Mouse (Mus musculus): ENCODE measurements around the gene Myo16. TPM values are rescaled to one million over a fixed set of nuclear protein-coding genes. Genes with fewer than 3 reads are reported as not detected.

Gene Myo16
- polyA plus RNA-seq, 1 experiment from 2014 or later: 0.34 TPM

DNA sequence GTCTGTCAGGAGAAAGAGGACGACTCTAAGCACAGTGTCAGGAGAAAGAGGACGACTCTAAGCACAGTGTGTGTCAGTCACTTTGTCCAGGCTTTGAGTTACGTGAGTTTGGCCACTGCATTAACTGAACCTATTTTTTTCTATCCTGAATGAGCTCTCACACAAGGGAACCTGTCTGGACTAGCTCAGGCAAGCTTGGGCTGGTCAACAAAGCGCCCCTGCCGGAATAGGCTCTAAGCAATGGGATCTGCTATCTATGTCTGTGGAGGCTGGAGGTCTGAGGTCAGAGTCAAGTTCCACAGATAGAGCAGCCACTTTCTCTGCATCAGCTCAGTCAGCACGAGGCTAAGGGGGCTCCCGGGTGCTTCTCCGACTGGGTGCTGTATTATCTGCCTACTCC is 46.3 kb downstream of the Myo16 start:
- H3K36me3 ChIP-seq (ENCODE audit: control insufficient read depth, insufficient read depth): no peaks in the 10 kb centered on the region
- H3K4me3 ChIP-seq (ENCODE audit: low read length): no peak overlapping the region
- no peaks in the 10 kb centered on the region for H3K4me1 ChIP-seq (ENCODE audit: control insufficient read depth, insufficient read depth, low read length)
- H3K4me2 ChIP-seq (ENCODE audit: low read depth, low read length): no peak overlapping the region
- H3K27ac ChIP-seq (ENCODE audit: low read length): no peak overlapping the region
- H3K27me3 ChIP-seq (ENCODE audit: control insufficient read depth, insufficient read depth, low read length): no peaks in the 10 kb centered on the region
- no peak for ATAC-seq (replicated peaks; ENCODE audit: extremely low read depth, insufficient read depth, low FRiP score)
- 53% methylated on average over 8 of the region's 8 CpGs for WGBS
- H3K9ac ChIP-seq (ENCODE audit: low read length): no peak overlapping the region
- no peaks in the 10 kb centered on the region for H3K9me3 ChIP-seq (replicated peaks; ENCODE audit: control insufficient read depth, low read length)

DNA sequence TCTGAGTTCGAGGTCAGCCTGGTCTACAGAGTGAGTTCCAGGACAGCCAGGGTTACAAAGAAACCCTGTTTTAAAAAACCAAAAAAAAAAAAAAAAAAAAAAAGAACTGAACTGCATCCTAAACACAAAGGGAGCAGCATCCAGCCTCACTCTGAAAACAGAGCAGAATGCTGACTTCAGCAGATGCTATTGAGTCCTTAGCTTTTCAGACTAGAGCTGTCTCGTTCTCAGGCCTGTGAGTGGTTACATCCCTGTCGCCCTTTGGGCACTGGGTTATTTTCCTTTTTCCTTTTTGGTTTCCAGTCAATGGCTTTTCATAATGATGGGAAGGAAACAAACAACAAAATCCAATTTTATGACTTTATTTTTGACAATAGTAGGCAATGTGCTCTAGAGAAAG is 61.3 kb downstream of the Myo16 start:
- WGBS: 86% methylated on average over 3 of the region's 3 CpGs
- Histone ChIP-seq H3K36me3 (ENCODE audit: control insufficient read depth, insufficient read depth) (no peaks in the 10 kb centered on the region), H3K4me2 (ENCODE audit: low read depth, low read length) (no peak overlapping the region), H3K4me1 (ENCODE audit: control insufficient read depth, insufficient read depth, low read length) (no peaks in the 10 kb centered on the region), H3K27ac (ENCODE audit: low read length) (no peak overlapping the region), H3K27me3 (ENCODE audit: control insufficient read depth, insufficient read depth, low read length) (no peaks in the 10 kb centered on the region), H3K4me3 (ENCODE audit: low read length) (no peak overlapping the region), H3K9ac (ENCODE audit: low read length) (no peak overlapping the region), H3K9me3 (replicated peaks; ENCODE audit: control insufficient read depth, low read length) (no peaks in the 10 kb centered on the region)
- no peak for ATAC-seq (replicated peaks; ENCODE audit: extremely low read depth, insufficient read depth, low FRiP score)

GRCm38 (mm10) chr8:10219761-10220276 is 66.1 kb downstream of the Myo16 start:
- H3K27me3 ChIP-seq (ENCODE audit: control insufficient read depth, insufficient read depth, low read length): no peaks in the 10 kb centered on the region

GRCm38 (mm10) chr8:10222770-10223169 is 69.1 kb downstream of the Myo16 start:
- Histone ChIP-seq H3K27me3 (ENCODE audit: control insufficient read depth, insufficient read depth, low read length) (no peaks in the 10 kb centered on the region), H3K9me3 (replicated peaks; ENCODE audit: control insufficient read depth, low read length) (no peaks in the 10 kb centered on the region), H3K4me3 (ENCODE audit: low read length) (no peak overlapping the region), H3K9ac (ENCODE audit: low read length) (no peak overlapping the region), H3K27ac (ENCODE audit: low read length) (no peak overlapping the region), H3K4me2 (ENCODE audit: low read depth, low read length) (no peak overlapping the region), H3K36me3 (ENCODE audit: control insufficient read depth, insufficient read depth) (no peaks in the 10 kb centered on the region), H3K4me1 (ENCODE audit: control insufficient read depth, insufficient read depth, low read length) (no peaks in the 10 kb centered on the region)
- 24% methylated on average over 2 of the region's 2 CpGs for WGBS
- no peak for ATAC-seq (replicated peaks; ENCODE audit: extremely low read depth, insufficient read depth, low FRiP score)

More at GRCm38 (mm10) chr8:10219761-10220276, 66.1 kb downstream of the Myo16 start:
- no peaks in the 10 kb centered on the region for H3K4me1 ChIP-seq (ENCODE audit: control insufficient read depth, insufficient read depth, low read length)
- H3K27ac ChIP-seq (ENCODE audit: low read length): no peak overlapping the region
- H3K36me3 ChIP-seq (ENCODE audit: control insufficient read depth, insufficient read depth): no peaks in the 10 kb centered on the region
- ATAC-seq (replicated peaks; ENCODE audit: extremely low read depth, insufficient read depth, low FRiP score): no peak
- no peak overlapping the region for H3K9ac ChIP-seq (ENCODE audit: low read length)
- H3K9me3 ChIP-seq (replicated peaks; ENCODE audit: control insufficient read depth, low read length): no peaks in the 10 kb centered on the region
- H3K4me2 ChIP-seq (ENCODE audit: low read depth, low read length): no peak overlapping the region
- 63% methylated on average over 5 of the region's 5 CpGs for WGBS
- H3K4me3 ChIP-seq (ENCODE audit: low read length): no peak overlapping the region

DNA sequence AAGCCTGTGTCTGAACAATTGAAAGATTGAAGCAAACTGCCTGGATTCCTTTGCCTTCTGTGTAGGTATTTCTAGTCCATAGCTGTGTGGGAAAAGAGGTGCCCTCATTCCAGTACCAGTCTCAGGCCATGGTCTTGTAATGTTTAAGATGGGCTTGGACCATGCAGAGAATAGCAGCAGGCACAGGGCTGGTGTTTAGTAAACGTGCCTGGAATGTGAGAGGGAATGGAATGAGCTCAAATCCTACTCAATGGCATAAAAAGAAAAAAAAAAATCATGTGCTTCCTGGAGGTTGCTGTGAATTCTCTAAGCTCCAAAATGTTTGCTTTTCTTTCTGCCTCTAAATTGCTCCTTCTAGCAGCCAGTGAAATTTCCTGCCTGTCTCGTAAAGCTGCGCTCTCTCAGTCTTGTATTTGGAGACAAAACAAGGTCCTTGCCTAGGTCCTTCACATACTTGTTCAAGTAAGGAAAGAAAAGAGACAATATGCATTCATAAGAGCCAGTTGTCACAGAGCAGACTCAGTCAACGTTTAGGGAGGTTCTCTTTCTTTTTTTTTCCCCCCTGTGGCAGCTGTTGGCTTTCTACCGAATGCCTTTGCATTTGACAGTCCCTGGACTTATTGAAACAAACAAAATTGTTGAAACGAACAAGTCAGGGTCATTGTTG is 70.0 kb downstream of the Myo16 start:
- Histone ChIP-seq H3K4me2 (ENCODE audit: low read depth, low read length) (no peak overlapping the region), H3K27ac (ENCODE audit: low read length) (no peak overlapping the region), H3K4me3 (ENCODE audit: low read length) (no peak overlapping the region), H3K9ac (ENCODE audit: low read length) (no peak overlapping the region), H3K4me1 (ENCODE audit: control insufficient read depth, insufficient read depth, low read length) (no peaks in the 10 kb centered on the region), H3K36me3 (ENCODE audit: control insufficient read depth, insufficient read depth) (no peaks in the 10 kb centered on the region), H3K9me3 (replicated peaks; ENCODE audit: control insufficient read depth, low read length) (no peaks in the 10 kb centered on the region), H3K27me3 (ENCODE audit: control insufficient read depth, insufficient read depth, low read length) (no peaks in the 10 kb centered on the region)
- 43% methylated on average over 6 of the region's 6 CpGs for WGBS
- ATAC-seq (replicated peaks; ENCODE audit: extremely low read depth, insufficient read depth, low FRiP score): no peak

DNA sequence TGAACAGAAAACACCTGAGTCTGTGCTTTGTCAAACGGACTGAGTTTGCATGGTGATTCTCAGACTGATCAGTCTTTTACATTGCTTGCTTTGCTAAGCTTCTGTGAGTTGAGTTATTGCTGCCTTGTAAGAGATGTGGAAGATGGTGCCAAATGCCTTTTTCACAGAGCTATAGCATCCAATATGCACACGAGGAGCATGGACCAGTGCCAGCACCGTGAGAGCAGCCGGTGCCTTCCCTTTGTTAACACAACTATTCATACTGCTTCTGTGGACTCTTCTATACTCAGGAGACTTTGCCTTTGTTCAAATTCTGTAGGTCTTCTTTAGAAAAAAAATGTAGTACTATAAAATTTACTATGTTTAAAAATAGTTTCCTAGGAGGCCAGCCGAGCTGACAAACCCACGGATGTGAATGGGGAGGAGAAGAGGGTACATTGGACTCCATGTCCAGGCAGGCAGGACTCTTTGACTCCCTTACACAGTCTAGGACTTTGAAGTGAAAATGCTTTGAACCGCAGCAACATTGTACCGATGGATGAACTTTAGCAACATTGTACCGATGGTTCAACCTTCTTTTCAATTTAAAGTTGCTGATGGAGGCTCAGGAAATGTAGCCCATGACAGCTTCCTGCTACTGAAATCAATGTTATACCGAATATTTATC is 70.7 kb downstream of the Myo16 start:
- Histone ChIP-seq H3K9me3 (replicated peaks; ENCODE audit: control insufficient read depth, low read length) (no peaks in the 10 kb centered on the region), H3K27me3 (ENCODE audit: control insufficient read depth, insufficient read depth, low read length) (no peaks in the 10 kb centered on the region), H3K36me3 (ENCODE audit: control insufficient read depth, insufficient read depth) (no peaks in the 10 kb centered on the region), H3K9ac (ENCODE audit: low read length) (no peak overlapping the region), H3K4me3 (ENCODE audit: low read length) (no peak overlapping the region), H3K27ac (ENCODE audit: low read length) (no peak overlapping the region), H3K4me2 (ENCODE audit: low read depth, low read length) (no peak overlapping the region), H3K4me1 (ENCODE audit: control insufficient read depth, insufficient read depth, low read length) (no peaks in the 10 kb centered on the region)
- no peak for ATAC-seq (replicated peaks; ENCODE audit: extremely low read depth, insufficient read depth, low FRiP score)
- 62% methylated on average over 10 of the region's 10 CpGs for WGBS

DNA sequence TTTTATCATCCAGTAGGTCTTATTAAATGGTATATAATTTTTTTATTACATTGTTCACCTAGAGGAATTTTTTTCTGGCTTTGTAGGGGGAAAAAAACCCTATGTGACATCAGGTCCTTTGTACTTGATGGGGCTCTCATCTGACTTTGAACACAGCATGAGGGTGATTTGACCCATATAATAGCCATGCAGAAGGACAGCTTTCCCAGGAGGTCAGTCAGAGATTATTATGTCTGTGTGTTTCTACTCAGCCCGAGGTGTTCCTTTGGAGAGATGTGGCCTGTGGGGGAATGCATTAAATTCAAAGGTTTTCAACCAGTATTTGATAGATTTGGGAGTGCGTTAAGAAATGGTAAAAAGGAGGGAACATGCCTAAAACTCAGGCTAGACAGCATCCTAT is 71.3 kb downstream of the Myo16 start:
- no peak overlapping the region for H3K9ac ChIP-seq (ENCODE audit: low read length)
- no peaks in the 10 kb centered on the region for H3K36me3 ChIP-seq (ENCODE audit: control insufficient read depth, insufficient read depth)
- H3K27ac ChIP-seq (ENCODE audit: low read length): no peak overlapping the region
- no peak overlapping the region for H3K4me2 ChIP-seq (ENCODE audit: low read depth, low read length)
- 77% methylated on average over 2 of the region's 2 CpGs for WGBS
- no peaks in the 10 kb centered on the region for H3K27me3 ChIP-seq (ENCODE audit: control insufficient read depth, insufficient read depth, low read length)
- no peak overlapping the region for H3K4me3 ChIP-seq (ENCODE audit: low read length)
- no peak for ATAC-seq (replicated peaks; ENCODE audit: extremely low read depth, insufficient read depth, low FRiP score)
- H3K9me3 ChIP-seq (replicated peaks; ENCODE audit: control insufficient read depth, low read length): no peaks in the 10 kb centered on the region
- H3K4me1 ChIP-seq (ENCODE audit: control insufficient read depth, insufficient read depth, low read length): no peaks in the 10 kb centered on the region

DNA sequence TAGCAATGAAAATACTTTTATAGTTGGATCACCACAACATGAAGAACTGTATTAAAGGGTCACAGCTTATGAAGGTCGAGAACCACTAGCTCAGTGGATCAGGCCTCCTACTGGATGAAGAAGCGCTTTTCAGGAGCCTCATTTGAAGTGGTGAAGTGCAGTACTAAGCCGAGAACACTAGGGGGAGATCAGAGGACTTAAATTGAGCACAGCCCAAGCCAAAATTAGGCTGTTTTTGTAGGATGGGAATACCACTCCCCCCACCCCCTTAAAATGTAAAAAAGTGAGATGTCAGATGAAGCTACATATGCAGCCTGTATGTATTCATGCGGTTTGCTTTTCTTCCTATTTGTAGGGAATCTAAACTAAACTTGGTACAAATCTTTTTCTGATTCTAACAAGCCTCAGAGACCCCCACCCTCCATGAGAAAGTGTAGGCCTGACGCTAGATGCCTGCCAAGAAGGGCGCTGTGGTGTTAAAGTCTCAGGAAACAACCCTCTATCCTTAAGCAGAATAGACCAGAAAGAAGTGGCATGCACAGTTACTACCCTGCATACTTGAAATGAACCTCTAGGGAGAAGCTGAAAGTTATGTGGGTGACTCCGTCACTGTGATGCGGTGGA is 77.1 kb downstream of the Myo16 start:
- no peak overlapping the region for H3K27ac ChIP-seq (ENCODE audit: low read length)
- no peaks in the 10 kb centered on the region for H3K36me3 ChIP-seq (ENCODE audit: control insufficient read depth, insufficient read depth)
- H3K4me1 ChIP-seq (ENCODE audit: control insufficient read depth, insufficient read depth, low read length): no peaks in the 10 kb centered on the region
- H3K27me3 ChIP-seq (ENCODE audit: control insufficient read depth, insufficient read depth, low read length): no peaks in the 10 kb centered on the region
- 51% methylated on average over 8 of the region's 8 CpGs for WGBS
- H3K9me3 ChIP-seq (replicated peaks; ENCODE audit: control insufficient read depth, low read length): no peaks in the 10 kb centered on the region
- H3K4me3 ChIP-seq (ENCODE audit: low read length): no peak overlapping the region
- H3K9ac ChIP-seq (ENCODE audit: low read length): no peak overlapping the region
- ATAC-seq (replicated peaks; ENCODE audit: extremely low read depth, insufficient read depth, low FRiP score): no peak
- H3K4me2 ChIP-seq (ENCODE audit: low read depth, low read length): no peak overlapping the region

DNA sequence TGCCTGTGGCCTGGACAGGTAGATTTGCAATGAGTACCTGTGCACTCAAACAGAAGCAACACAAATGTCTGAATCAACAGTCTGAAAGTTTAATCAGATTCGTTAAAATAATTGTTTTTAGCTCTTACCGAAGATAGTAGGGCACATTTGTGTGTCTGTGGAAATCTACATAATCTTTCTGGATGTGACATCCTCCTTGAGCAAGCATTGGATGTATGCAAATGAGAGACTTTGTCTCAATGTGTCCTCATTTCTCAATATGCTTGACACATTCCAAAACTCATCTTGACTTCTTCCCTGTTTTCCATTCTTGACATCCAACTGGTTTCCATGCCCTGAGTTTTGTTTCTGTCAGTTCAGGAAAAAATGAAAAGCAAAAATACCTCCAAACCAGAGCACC is 80.8 kb downstream of the Myo16 start:
- Histone ChIP-seq H3K4me2 (ENCODE audit: low read depth, low read length) (no peak overlapping the region), H3K4me3 (ENCODE audit: low read length) (no peak overlapping the region), H3K36me3 (ENCODE audit: control insufficient read depth, insufficient read depth) (no peaks in the 10 kb centered on the region), H3K9me3 (replicated peaks; ENCODE audit: control insufficient read depth, low read length) (no peaks in the 10 kb centered on the region), H3K27ac (ENCODE audit: low read length) (no peak overlapping the region), H3K4me1 (ENCODE audit: control insufficient read depth, insufficient read depth, low read length) (no peaks in the 10 kb centered on the region), H3K27me3 (ENCODE audit: control insufficient read depth, insufficient read depth, low read length) (no peaks in the 10 kb centered on the region), H3K9ac (ENCODE audit: low read length) (no peak overlapping the region)
- no peak for ATAC-seq (replicated peaks; ENCODE audit: extremely low read depth, insufficient read depth, low FRiP score)
- WGBS: 81% methylated on average over 2 of the region's 2 CpGs

All from heart, embryonic 16.5 days (tissue).